Comparison of ENCODE assay signal across 32 mouse cellular contexts in genomic region chr15:3488601-3489000, GRCm38 (mm10).
"Had no signal": no experiment of that assay in that cellular context is flagged by ENCODE, and none has a peak within 500 bp of the region (broad histone marks: within the 10 kb centered on the region; RNA-seq: fewer than 3 reads in every experiment).

No protein-coding gene starts in this region.

- H3K4me1 ChIP-seq: limb, embryonic 10.5 days; limb, embryonic 13.5 days; limb, embryonic 15.5 days; liver, embryonic 12.5 days; liver, embryonic 15.5 days; megakaryocyte, embryonic 14.5 days; midbrain, embryonic 10.5 days; midbrain, embryonic 12.5 days; midbrain, embryonic 13.5 days; midbrain, embryonic 15.5 days; neural tube, embryonic 12.5 days; neural tube, embryonic 13.5 days had no signal

- H3K27me3 ChIP-seq: limb, embryonic 12.5 days; limb, embryonic 13.5 days; limb, embryonic 15.5 days; liver, embryonic 12.5 days; liver, embryonic 13.5 days; liver, embryonic 15.5 days; lung, embryonic 15.5 days; megakaryocyte, embryonic 14.5 days; midbrain, embryonic 12.5 days; midbrain, embryonic 13.5 days; midbrain, embryonic 15.5 days; neural tube, embryonic 12.5 days; neural tube, embryonic 13.5 days had no signal

- ATAC-seq: liver, embryonic 12.5 days; lung, postnatal 0 days; midbrain, embryonic 13.5 days; midbrain, embryonic 15.5 days; midbrain, embryonic 16.5 days had no signal

- DNase-seq: left cerebral cortex, postnatal 4 days; liver; liver, embryonic 13.5 days; lung, adult 18-20 months; lung, adult 2 months; lung, embryonic 14.5 days; lung, postnatal 10 days; lung, postnatal 14 days; lung, postnatal 36 days; lung, postnatal 4 days; midbrain, embryonic 14.5 days had no signal

- H3K4me3 ChIP-seq: limb, embryonic 10.5 days; limb, embryonic 12.5 days; limb, embryonic 13.5 days; limb, embryonic 15.5 days; liver, embryonic 12.5 days; liver, embryonic 13.5 days; liver, embryonic 15.5 days; lung, embryonic 15.5 days; megakaryocyte, embryonic 14.5 days; midbrain, embryonic 10.5 days; midbrain, embryonic 12.5 days; midbrain, embryonic 13.5 days; midbrain, embryonic 15.5 days; myocyte; neural tube, embryonic 12.5 days; neural tube, embryonic 13.5 days had no signal

- H3K9ac ChIP-seq: limb, embryonic 12.5 days; limb, embryonic 13.5 days; limb, embryonic 15.5 days; liver, embryonic 12.5 days; liver, embryonic 13.5 days; liver, embryonic 14.5 days; liver, embryonic 15.5 days; liver, postnatal 0 days; lung, embryonic 14.5 days; lung, embryonic 15.5 days; midbrain, embryonic 12.5 days; midbrain, embryonic 13.5 days; midbrain, embryonic 15.5 days; neural tube, embryonic 12.5 days; neural tube, embryonic 13.5 days had no signal

- H3K36me3 ChIP-seq: limb, embryonic 10.5 days; limb, embryonic 12.5 days; limb, embryonic 13.5 days; limb, embryonic 15.5 days; liver, embryonic 12.5 days; liver, embryonic 13.5 days; liver, embryonic 15.5 days; lung, embryonic 15.5 days; midbrain, embryonic 10.5 days; midbrain, embryonic 12.5 days; midbrain, embryonic 13.5 days; midbrain, embryonic 15.5 days; neural tube, embryonic 12.5 days; neural tube, embryonic 13.5 days had no signal

- H3K4me2 ChIP-seq: limb, embryonic 12.5 days; limb, embryonic 13.5 days; limb, embryonic 15.5 days; liver, embryonic 12.5 days; liver, embryonic 13.5 days; liver, embryonic 15.5 days; lung, embryonic 14.5 days; lung, embryonic 15.5 days; midbrain, embryonic 11.5 days; midbrain, embryonic 12.5 days; midbrain, embryonic 13.5 days; midbrain, embryonic 15.5 days; neural tube, embryonic 12.5 days; neural tube, embryonic 13.5 days had no signal

- H3K27ac ChIP-seq: limb, embryonic 10.5 days; limb, embryonic 12.5 days; limb, embryonic 13.5 days; limb, embryonic 15.5 days; liver, embryonic 12.5 days; liver, embryonic 13.5 days; liver, embryonic 14.5 days; liver, embryonic 15.5 days; lung, embryonic 15.5 days; macrophage; midbrain, embryonic 10.5 days; midbrain, embryonic 12.5 days; midbrain, embryonic 13.5 days; midbrain, embryonic 15.5 days; neural tube, embryonic 12.5 days; neural tube, embryonic 13.5 days had no signal

- H3K9me3 ChIP-seq: limb, embryonic 10.5 days; limb, embryonic 12.5 days; limb, embryonic 13.5 days; limb, embryonic 15.5 days; liver, embryonic 12.5 days; liver, embryonic 13.5 days; liver, embryonic 15.5 days; lung, embryonic 15.5 days; megakaryocyte, embryonic 14.5 days; midbrain, embryonic 10.5 days; midbrain, embryonic 12.5 days; midbrain, embryonic 13.5 days; midbrain, embryonic 15.5 days; neural tube, embryonic 12.5 days; neural tube, embryonic 13.5 days had no signal
